Mouse (Mus musculus) heart, embryonic 14.5 days (tissue): ENCODE data around the gene Pdk1. TPM values are rescaled to one million over a fixed set of nuclear protein-coding genes. Genes with fewer than 3 reads are reported as not detected.

Source experiments
- ATAC-seq: fragments of 200-750 bp; cut with Nextera tagmentation; 2 replicates; pipeline ENCODE4 v1.8.0; 2017; ENCODE audit warnings: low read depth, moderate TSS enrichment; ENCODE audit not compliant: insufficient number of reproducible peaks, insufficient read depth, low FRiP score
- H3K27ac ChIP-seq, 2 experiments: fragments of 200-500 bp in 1 of 2; fragments of 300-500 bp in 1 of 2; sonication (generic) in 1 of 2; replicated peaks in 1 of 2; 2 replicates each; pipeline ENCODE4 v1.5.1; 2012 to 2014; ENCODE audit warnings: low read depth in 2 of 2, low read length in 2 of 2, control low read depth in 1 of 2, mild to moderate bottlenecking in 1 of 2, mixed read lengths in 1 of 2; ENCODE audit not compliant: control insufficient read depth in 1 of 2, insufficient read depth in 1 of 2
- H3K27me3 ChIP-seq: fragments of 300-500 bp; sonication (generic); 2 replicates; pipeline ENCODE4 v1.6.1; 2014; ENCODE audit warnings: mild to moderate bottlenecking, low read length, control low read depth; ENCODE audit not compliant: control insufficient read depth, insufficient read depth
- H3K36me3 ChIP-seq: fragments of 300-500 bp; sonication (generic); 2 replicates; pipeline ENCODE4 v1.6.1; 2014; ENCODE audit warnings: mild to moderate bottlenecking, control low read depth, low read length, mixed read lengths; ENCODE audit not compliant: control insufficient read depth, insufficient read depth
- H3K4me1 ChIP-seq, 2 experiments: fragments of 200-500 bp in 1 of 2; fragments of 300-500 bp in 1 of 2; sonication (generic) in 1 of 2; 2 replicates each; pipeline ENCODE4 v1.6.1; 2012 to 2014; ENCODE audit warnings: low read length in 2 of 2, control low read depth in 1 of 2, mixed read lengths in 1 of 2; ENCODE audit not compliant: control insufficient read depth in 2 of 2, insufficient read depth in 2 of 2
- H3K4me2 ChIP-seq: fragments of 300-500 bp; sonication (generic); 2 replicates; pipeline ENCODE4 v1.6.1; 2014; ENCODE audit warnings: mild to moderate bottlenecking, low read length
- H3K4me3 ChIP-seq, 2 experiments: fragments of 200-500 bp in 1 of 2; fragments of 300-500 bp in 1 of 2; sonication (generic) in 1 of 2; 2 replicates each; pipeline ENCODE4 v1.5.1; 2012 to 2014; ENCODE audit warnings: low read length in 2 of 2, mild to moderate bottlenecking in 2 of 2, control low read depth in 1 of 2, low read depth in 1 of 2, moderate library complexity in 1 of 2; ENCODE audit not compliant: control insufficient read depth in 1 of 2, insufficient read depth in 1 of 2
- H3K9ac ChIP-seq: fragments of 300-500 bp; sonication (generic); 2 replicates; pipeline ENCODE4 v1.6.1; 2014; ENCODE audit warnings: mild to moderate bottlenecking, low read length
- H3K9me3 ChIP-seq: fragments of 300-500 bp; sonication (generic); 2 replicates; pipeline ENCODE4 v1.6.1; 2016; ENCODE audit warnings: low read length, control low read depth; ENCODE audit not compliant: control insufficient read depth
- WGBS: fragments of 180-500 bp; shearing (Covaris S2); extraction: QIAGEN DNeasy Blood & Tissue Kit; methylation state at CpG from one replicate; pipeline ENCODE4 v1.1.7; 2014; 5-methylcytosine and 5-hydroxymethylcytosine counted together
- polyA plus RNA-seq: library from polyadenylated mRNA; unstranded; fragments of >200 nt; fragmentation: Nextera tagmentation; extraction: Ambion mirVana; gene quantifications from 2 replicates; pipeline ENCODE4 v1.2.1, GENCODE M21; 2014

The Pdk1 gene
- polyA plus RNA-seq, 1 experiment from 2014 or later: 129 TPM

- no peak overlapping the region for H3K9ac ChIP-seq
- peaks cover 3 to 10% of the 10 kb centered on the region in 2 experiments for H3K4me1 ChIP-seq
- H3K36me3 ChIP-seq: no peaks in the 10 kb centered on the region
- H3K9me3 ChIP-seq: no peaks in the 10 kb centered on the region
- H3K4me2 ChIP-seq: no peak overlapping the region
- 0 out of 4 replicates have a peak overlapping the region, but pooled peaks of 1 of the 2 experiments have one; percentile 17 for H3K27ac ChIP-seq
- 58% methylated on average over 3 of the region's 3 CpGs for WGBS
- H3K4me3 ChIP-seq: no peak overlapping the region
- no peaks in the 10 kb centered on the region for H3K27me3 ChIP-seq
- no peak for ATAC-seq
Observed at GRCm38 (mm10) chr2:71865935-71866334, 7.1 kb upstream of the Pdk1 start.

- Histone ChIP-seq H3K27ac (peak overlapping the region in 1 of 2 experiments; percentile 48; a peak in 2 of 4 replicates), H3K4me2 (no peak overlapping the region), H3K9ac (no peak overlapping the region), H3K4me3 (no peak overlapping the region), H3K36me3 (no peaks in the 10 kb centered on the region), H3K27me3 (no peaks in the 10 kb centered on the region), H3K4me1 (peaks cover 3 to 10% of the 10 kb centered on the region in 2 experiments), H3K9me3 (no peaks in the 10 kb centered on the region)
- ATAC-seq: no peak
- WGBS: 62% methylated on average over 1 of the region's 1 CpGs
Observed at GRCm38 (mm10) chr2:71866565-71866964, 6.5 kb upstream of the Pdk1 start.

DNA sequence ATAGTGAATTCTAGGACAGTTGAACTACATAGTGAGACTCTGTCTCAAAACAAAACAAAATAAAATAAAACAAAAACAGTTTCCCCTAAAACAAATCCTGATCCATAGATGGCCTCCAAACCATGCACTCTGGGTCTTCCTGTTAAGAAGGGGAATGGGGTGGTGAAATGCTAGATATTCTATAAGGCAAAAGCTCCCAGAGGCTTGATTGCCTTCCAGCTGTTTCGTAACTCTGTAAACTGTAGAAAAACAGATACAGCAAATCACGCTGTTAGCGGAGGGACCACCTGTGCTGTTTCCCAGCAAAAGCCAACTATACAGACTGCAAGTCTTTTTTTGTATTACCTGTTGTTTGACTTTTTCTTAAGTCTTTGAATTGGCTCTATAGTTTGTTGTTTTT lies 6.0 kb upstream of the Pdk1 start:
- H3K27ac ChIP-seq: peak overlapping the region; percentile 37 to 45; a peak in 2 of 4 replicates

GRCm38 (mm10) chr2:71867480-71867879 lies 5.5 kb upstream of the Pdk1 start:
- H3K27ac ChIP-seq: peak overlapping the region; percentile 39 to 51; a peak in 2 of 4 replicates

More for the DNA sequence above, 6.0 kb upstream of the Pdk1 start:
- Histone ChIP-seq H3K9ac (no peak overlapping the region), H3K36me3 (no peaks in the 10 kb centered on the region), H3K4me3 (no peak overlapping the region), H3K4me2 (no peak overlapping the region), H3K4me1 (peaks cover 3 to 10% of the 10 kb centered on the region in 2 experiments), H3K27me3 (no peaks in the 10 kb centered on the region), H3K9me3 (no peaks in the 10 kb centered on the region)
- 75% methylated on average over 3 of the region's 3 CpGs for WGBS
- ATAC-seq: no peak

DNA sequence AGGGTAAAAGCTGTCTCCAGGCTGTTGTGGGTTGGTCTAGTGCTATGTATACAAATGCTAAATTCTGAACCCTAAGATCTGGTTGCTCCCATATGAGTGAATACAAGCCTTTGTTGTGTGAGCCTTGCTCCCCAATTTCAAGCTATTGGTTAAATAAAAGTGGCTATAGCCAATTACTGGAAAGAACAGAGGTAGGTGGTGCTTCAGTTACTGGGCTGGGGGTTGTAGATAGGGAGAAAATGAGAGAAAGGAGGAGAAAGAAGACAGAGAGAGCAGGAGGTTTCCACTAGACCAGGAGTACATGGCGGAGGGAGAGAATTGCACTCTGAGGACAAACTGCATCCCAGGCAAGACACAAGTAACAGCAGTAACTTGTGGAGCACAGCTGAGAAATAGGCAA lies 4.8 kb upstream of the Pdk1 start:
- peaks cover 3 to 10% of the 10 kb centered on the region in 2 experiments for H3K4me1 ChIP-seq
- ATAC-seq: no peak
- no peak overlapping the region for H3K4me3 ChIP-seq
- H3K4me2 ChIP-seq: no peak overlapping the region
- H3K9ac ChIP-seq: no peak overlapping the region
- H3K36me3 ChIP-seq: no peaks in the 10 kb centered on the region
- WGBS: 83% methylated on average over 1 of the region's 1 CpGs
- H3K27ac ChIP-seq: no peak overlapping the region
- no peaks in the 10 kb centered on the region for H3K9me3 ChIP-seq
- H3K27me3 ChIP-seq: no peaks in the 10 kb centered on the region

More at GRCm38 (mm10) chr2:71867480-71867879, 5.5 kb upstream of the Pdk1 start:
- Histone ChIP-seq H3K9me3 (no peaks in the 10 kb centered on the region), H3K36me3 (no peaks in the 10 kb centered on the region), H3K4me2 (no peak overlapping the region), H3K9ac (no peak overlapping the region), H3K27me3 (no peaks in the 10 kb centered on the region), H3K4me1 (peaks cover 3 to 10% of the 10 kb centered on the region in 2 experiments), H3K4me3 (no peak overlapping the region)
- ATAC-seq: no peak
- WGBS: 15% methylated on average over 5 of the region's 5 CpGs

GRCm38 (mm10) chr2:71872141-71872540 lies 883 bp upstream of the Pdk1 start:
- Histone ChIP-seq H3K9me3 (no peaks in the 10 kb centered on the region), H3K9ac (peak overlapping the region; percentile 70), H3K4me3 (peak overlapping the region in 1 of 2 experiments; percentile 84; a peak in 2 of 4 replicates), H3K36me3 (peaks cover 11% of the 10 kb centered on the region; the same call in 1 of the 2 replicates), H3K4me2 (peak overlapping the region; percentile 86), H3K4me1 (peaks cover 3 to 29% of the 10 kb centered on the region in 2 experiments), H3K27me3 (no peaks in the 10 kb centered on the region), H3K27ac (peak overlapping the region; percentile 98 to 99; a peak in 3 of 4 replicates)
- ATAC-seq: no peak
- 78% methylated on average over 10 of the region's 10 CpGs for WGBS

DNA sequence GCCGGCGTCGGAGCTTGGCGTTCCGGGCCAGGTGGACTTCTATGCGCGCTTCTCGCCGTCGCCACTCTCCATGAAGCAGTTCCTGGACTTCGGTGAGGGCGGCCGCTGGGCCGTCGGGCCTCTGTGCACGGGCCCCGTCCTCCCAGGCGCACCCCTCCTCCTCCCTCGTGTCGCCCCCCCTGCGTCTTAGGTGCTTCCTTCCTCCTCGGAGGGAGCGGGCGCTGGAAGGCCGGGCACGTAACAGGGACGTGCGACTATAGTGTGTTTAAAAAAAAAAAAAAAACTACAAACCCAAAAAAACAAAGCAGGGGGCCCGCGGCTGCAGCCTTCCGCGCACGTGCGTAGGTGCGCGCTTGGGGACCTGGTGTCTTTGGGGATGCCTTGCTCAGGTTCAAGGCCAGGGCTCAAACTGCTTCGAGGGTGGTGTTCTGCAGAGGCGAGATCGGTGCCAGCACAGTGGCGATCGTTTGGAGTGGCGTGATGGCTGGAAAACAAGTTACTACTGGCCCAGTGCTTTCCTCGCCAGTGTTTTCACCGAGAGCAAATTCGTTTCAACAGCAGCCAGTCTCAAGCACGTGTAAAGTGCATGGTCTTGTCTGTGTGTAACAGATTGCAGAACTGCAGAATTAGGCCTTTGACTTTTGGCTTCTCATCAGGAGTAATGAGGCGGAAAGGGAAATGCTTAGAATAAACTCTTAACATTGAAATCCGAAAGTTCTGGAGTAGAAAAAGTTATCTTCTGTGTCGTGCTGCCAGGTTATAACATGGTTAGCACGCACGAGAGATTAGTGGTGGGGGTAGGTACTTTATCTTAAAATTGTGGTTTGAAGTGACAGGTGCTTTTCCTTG lies 674 bp downstream of the Pdk1 start:
- peak overlapping the region; percentile 76 to 84 for H3K4me3 ChIP-seq
- H3K9ac ChIP-seq: peak overlapping the region; percentile 96
- H3K4me1 ChIP-seq: peaks cover 0 to 21% of the 10 kb centered on the region in 2 experiments; a peak in 3 of 4 replicates
- 2% methylated on average over 48 of the region's 51 CpGs for WGBS
- H3K4me2 ChIP-seq: peak overlapping the region; percentile 86
- H3K27me3 ChIP-seq: no peaks in the 10 kb centered on the region
- peak overlapping the region; percentile 95 to 98 for H3K27ac ChIP-seq
- ATAC-seq: peak; percentile 60; the same call in 1 of the 2 replicates
- H3K9me3 ChIP-seq: no peaks in the 10 kb centered on the region
- H3K36me3 ChIP-seq: peaks cover 25% of the 10 kb centered on the region
